Mouse (Mus musculus) forebrain, embryonic 16.5 days (tissue): ENCODE results near the gene Lin7c. TPM values are rescaled to one million over a fixed set of nuclear protein-coding genes. Genes with fewer than 3 reads are reported as not detected.

Experiments used
- ATAC-seq: fragments of 200-750 bp; cut with Nextera tagmentation; 2 replicates; pipeline ENCODE4 v1.8.0; 2017; ENCODE audit warnings: mild to moderate bottlenecking, moderate library complexity
- H3K27ac ChIP-seq: fragments of 300-500 bp; sonication (generic); 2 replicates; pipeline ENCODE4 v1.5.1; 2014; ENCODE audit warnings: low read length, control low read depth
- H3K27me3 ChIP-seq: fragments of 300-500 bp; sonication (generic); replicated peaks from 2 replicates; pipeline ENCODE4 v1.6.1; 2014; ENCODE audit warnings: low read length; ENCODE audit not compliant: control insufficient read depth, insufficient read depth
- H3K36me3 ChIP-seq: fragments of 300-500 bp; sonication (generic); 2 replicates; pipeline ENCODE4 v1.6.1; 2014; ENCODE audit not compliant: control insufficient read depth, insufficient read depth
- H3K4me1 ChIP-seq: fragments of 300-500 bp; sonication (generic); replicated peaks from 2 replicates; pipeline ENCODE4 v1.6.1; 2014; ENCODE audit warnings: low read length; ENCODE audit not compliant: control insufficient read depth, insufficient read depth
- H3K4me2 ChIP-seq: fragments of 300-500 bp; sonication (generic); 2 replicates; pipeline ENCODE4 v1.6.1; 2014; ENCODE audit warnings: mild to moderate bottlenecking, low read length, control low read depth
- H3K4me3 ChIP-seq: fragments of 300-500 bp; sonication (generic); replicated peaks from 2 replicates; pipeline ENCODE4 v1.5.1; 2014; ENCODE audit warnings: mild to moderate bottlenecking, low read length, control low read depth
- H3K9ac ChIP-seq: fragments of 300-500 bp; sonication (generic); replicated peaks from 2 replicates; pipeline ENCODE4 v1.6.1; 2014; ENCODE audit warnings: low read depth, low read length, control low read depth
- H3K9me3 ChIP-seq: fragments of 300-500 bp; sonication (generic); 2 replicates; pipeline ENCODE4 v1.6.1; 2016; ENCODE audit warnings: low read length; ENCODE audit not compliant: control insufficient read depth
- WGBS: fragments of 180-500 bp; shearing (Covaris S2); extraction: QIAGEN DNeasy Blood & Tissue Kit; methylation state at CpG from one replicate; pipeline ENCODE4 v1.1.7; 2014; 5-methylcytosine and 5-hydroxymethylcytosine counted together
- polyA plus RNA-seq: library from polyadenylated mRNA; unstranded; fragments of >200 nt; fragmentation: Nextera tagmentation; extraction: Ambion mirVana; gene quantifications from 2 replicates; pipeline ENCODE4 v1.2.1, GENCODE M21; 2015

The Lin7c gene
- polyA plus RNA-seq, 1 experiment from 2014 or later = 207 TPM

DNA sequence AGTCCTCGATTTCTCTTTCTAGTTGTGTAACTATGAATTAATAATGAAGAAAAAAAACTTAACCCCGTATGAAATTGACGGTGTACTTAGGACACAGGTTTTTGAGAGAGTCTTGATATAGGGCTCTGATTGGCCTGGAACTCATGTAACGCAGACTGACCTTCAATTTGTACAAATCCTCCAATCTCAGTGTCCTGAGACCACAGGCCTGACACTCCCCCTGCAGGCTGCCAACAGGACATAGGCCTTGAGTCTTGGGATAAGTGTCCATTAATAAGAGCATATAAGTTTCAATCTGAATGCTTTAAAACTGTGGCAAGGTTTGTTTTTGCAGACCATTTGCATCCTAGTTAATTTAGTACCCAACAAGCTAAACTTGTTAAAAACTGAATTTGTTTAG is 40.1 kb downstream of the Lin7c start:
- H3K9me3 ChIP-seq = no peaks in the 10 kb centered on the region
- peaks cover 29% of the 10 kb centered on the region for H3K27me3 ChIP-seq
- H3K4me3 ChIP-seq = no peak overlapping the region
- WGBS = 94% methylated on average over 4 of the region's 4 CpGs
- no peak overlapping the region for H3K4me2 ChIP-seq
- no peaks in the 10 kb centered on the region for H3K36me3 ChIP-seq
- H3K27ac ChIP-seq = no peak overlapping the region
- no peak overlapping the region for H3K9ac ChIP-seq
- H3K4me1 ChIP-seq = no peaks in the 10 kb centered on the region
- no peak for ATAC-seq

GRCm38 (mm10) chr2:109931978-109932780 is 41.5 kb downstream of the Lin7c start:
- no peaks in the 10 kb centered on the region for H3K9me3 ChIP-seq
- 62% methylated on average over 13 of the region's 13 CpGs for WGBS
- no peak for ATAC-seq
- H3K4me3 ChIP-seq = no peak overlapping the region
- H3K4me1 ChIP-seq = no peaks in the 10 kb centered on the region
- H3K4me2 ChIP-seq = no peak overlapping the region
- H3K9ac ChIP-seq = no peak overlapping the region
- H3K36me3 ChIP-seq = no peaks in the 10 kb centered on the region
- peaks cover 26% of the 10 kb centered on the region for H3K27me3 ChIP-seq
- no peak overlapping the region for H3K27ac ChIP-seq

DNA sequence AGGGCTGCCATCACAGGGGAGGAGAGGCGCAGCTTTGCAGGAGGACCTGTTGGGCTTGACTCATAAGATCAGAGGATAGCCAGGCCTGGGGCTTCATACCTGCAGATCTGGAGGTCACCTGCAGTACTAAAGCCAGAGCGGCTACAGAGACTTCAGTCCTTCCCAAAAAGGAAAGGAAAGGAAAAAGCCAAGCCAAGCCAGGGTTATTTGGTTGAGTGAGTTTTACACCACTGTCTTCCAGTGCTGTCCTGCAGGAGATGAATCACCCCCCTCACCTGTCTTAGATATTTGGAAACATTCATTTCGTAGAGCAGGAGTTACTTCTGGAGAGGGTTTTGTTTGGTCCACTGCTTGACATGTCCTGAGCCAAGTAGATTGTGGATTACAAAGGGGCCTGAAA is 42.5 kb downstream of the Lin7c start:
- Histone ChIP-seq H3K27me3 (peaks cover 26% of the 10 kb centered on the region), H3K4me2 (no peak overlapping the region), H3K9ac (no peak overlapping the region), H3K27ac (no peak overlapping the region), H3K4me3 (no peak overlapping the region), H3K9me3 (no peaks in the 10 kb centered on the region), H3K36me3 (no peaks in the 10 kb centered on the region), H3K4me1 (no peaks in the 10 kb centered on the region)
- WGBS = 81% methylated on average over 3 of the region's 3 CpGs
- no peak for ATAC-seq

DNA sequence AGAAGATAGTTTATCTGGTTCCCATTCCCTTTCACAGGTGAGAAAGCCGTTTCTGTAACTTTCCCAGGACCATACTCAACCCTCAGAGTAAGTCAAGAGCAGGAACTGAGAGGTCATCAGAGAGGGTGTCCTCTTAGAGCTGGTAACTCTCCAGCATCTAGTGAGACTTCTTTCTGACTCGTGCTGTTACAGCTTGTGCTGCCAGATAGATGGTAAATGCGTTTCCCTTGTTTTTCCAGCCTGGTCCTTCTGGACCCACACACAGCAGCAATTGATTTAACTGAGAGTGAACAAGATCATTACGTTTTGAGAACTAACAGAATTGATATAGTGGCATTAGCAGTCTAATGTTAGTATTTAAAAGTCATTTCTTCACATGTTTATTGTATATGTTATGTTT is 43.4 kb downstream of the Lin7c start:
- no peak overlapping the region for H3K27ac ChIP-seq
- 78% methylated on average over 4 of the region's 4 CpGs for WGBS
- no peak overlapping the region for H3K4me3 ChIP-seq
- no peak for ATAC-seq
- H3K36me3 ChIP-seq = no peaks in the 10 kb centered on the region
- H3K4me1 ChIP-seq = no peaks in the 10 kb centered on the region
- no peak overlapping the region for H3K4me2 ChIP-seq
- H3K9me3 ChIP-seq = no peaks in the 10 kb centered on the region
- H3K9ac ChIP-seq = no peak overlapping the region
- H3K27me3 ChIP-seq = peaks cover 23% of the 10 kb centered on the region

- Histone ChIP-seq H3K4me3 (no peak overlapping the region), H3K9ac (no peak overlapping the region), H3K4me2 (no peak overlapping the region), H3K9me3 (no peaks in the 10 kb centered on the region), H3K27ac (no peak overlapping the region), H3K36me3 (no peaks in the 10 kb centered on the region), H3K4me1 (no peaks in the 10 kb centered on the region), H3K27me3 (peaks cover 27% of the 10 kb centered on the region)
- 93% methylated on average over 3 of the region's 3 CpGs for WGBS
- no peak for ATAC-seq
Observed at GRCm38 (mm10) chr2:109935194-109935593, 44.5 kb downstream of the Lin7c start.

- 37% methylated on average over 11 of the region's 11 CpGs for WGBS
- no peaks in the 10 kb centered on the region for H3K4me1 ChIP-seq
- no peaks in the 10 kb centered on the region for H3K9me3 ChIP-seq
- H3K9ac ChIP-seq = no peak overlapping the region
- ATAC-seq = no peak
- no peak overlapping the region for H3K27ac ChIP-seq
- H3K4me2 ChIP-seq = no peak overlapping the region
- H3K27me3 ChIP-seq = peaks cover 26% of the 10 kb centered on the region
- no peak overlapping the region for H3K4me3 ChIP-seq
- H3K36me3 ChIP-seq = no peaks in the 10 kb centered on the region
Observed at GRCm38 (mm10) chr2:109935754-109936409, 45.2 kb downstream of the Lin7c start.

DNA sequence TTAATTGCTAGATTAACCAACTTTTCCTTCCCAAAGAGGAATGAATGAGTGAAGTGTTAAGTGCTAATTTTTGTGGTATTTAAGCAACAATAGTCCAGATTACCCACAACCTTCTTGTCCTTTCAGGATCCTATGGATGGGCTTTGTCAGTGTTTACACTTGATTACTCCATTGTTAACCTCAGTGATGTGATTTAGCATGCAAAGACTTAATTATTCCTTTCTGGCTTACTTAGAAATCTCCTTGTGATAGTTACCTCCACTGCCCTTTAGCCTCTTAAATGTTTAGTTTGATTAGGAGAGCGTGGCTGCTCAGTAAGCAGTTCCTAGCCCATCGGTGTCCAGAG is 45.7 kb downstream of the Lin7c start:
- no peak overlapping the region for H3K4me2 ChIP-seq
- H3K27me3 ChIP-seq = peaks cover 26% of the 10 kb centered on the region
- H3K27ac ChIP-seq = no peak overlapping the region
- 24% methylated on average over 2 of the region's 2 CpGs for WGBS
- H3K9ac ChIP-seq = no peak overlapping the region
- H3K4me1 ChIP-seq = no peaks in the 10 kb centered on the region
- H3K9me3 ChIP-seq = no peaks in the 10 kb centered on the region
- H3K4me3 ChIP-seq = no peak overlapping the region
- ATAC-seq = no peak
- no peaks in the 10 kb centered on the region for H3K36me3 ChIP-seq

DNA sequence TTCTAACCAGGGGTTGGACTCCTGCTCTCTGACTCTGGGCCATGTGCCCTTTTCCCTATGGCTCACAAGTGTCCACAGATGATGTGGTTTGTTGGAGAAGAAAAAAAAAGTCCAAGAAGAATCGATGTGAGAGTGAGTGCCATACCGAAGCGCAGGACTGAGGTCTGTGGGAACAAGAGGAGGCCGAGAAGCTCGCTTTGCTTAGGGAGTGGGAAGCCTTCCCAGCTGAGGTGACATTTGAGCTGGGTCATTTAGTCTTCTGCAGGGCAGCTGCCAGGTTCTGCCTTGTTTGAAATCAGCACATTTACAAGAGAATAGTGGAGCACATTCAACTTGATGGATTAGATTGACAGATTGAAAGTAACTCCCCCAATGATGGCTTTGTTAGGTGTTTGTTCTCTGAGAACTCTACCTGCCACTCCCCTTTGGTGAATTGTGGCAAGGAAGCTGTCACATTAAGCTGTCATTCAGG is 51.4 kb downstream of the Lin7c start:
- Histone ChIP-seq H3K27ac (no peak overlapping the region), H3K4me2 (no peak overlapping the region)

DNA sequence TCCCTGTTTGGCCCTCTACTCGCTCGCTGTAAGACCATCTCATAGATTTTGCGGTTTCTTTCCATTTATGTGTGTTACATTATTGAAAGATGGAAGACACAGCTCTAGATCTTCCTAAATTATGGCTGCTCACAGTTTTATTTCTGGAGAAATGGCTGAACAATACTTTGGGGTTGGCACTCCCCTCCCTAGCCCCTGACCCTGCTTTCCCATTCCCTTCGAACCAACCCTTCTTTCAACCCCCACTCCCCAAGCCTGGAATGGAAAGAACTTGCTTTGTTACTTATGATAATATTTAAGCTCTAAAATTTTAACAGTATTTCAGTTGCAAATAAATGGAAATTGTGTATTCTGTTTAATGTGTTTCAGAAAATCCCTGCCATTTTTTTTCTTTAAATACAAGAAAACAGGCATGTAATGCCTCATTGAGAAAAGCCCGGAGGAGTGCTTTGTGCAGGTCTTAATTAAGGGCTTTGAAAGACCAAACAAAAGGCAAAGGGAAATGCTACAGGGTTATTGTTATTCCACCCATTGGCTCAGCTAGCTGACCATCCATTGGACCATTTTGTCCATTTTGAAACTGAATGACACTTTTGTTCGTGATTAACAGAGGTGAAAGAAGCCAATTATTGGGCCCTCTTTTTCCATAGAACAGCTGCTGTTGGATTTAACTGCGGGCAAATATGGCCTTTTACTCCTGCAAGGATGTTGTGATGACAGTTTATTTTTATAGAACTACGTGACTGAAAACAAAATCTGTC is 52.3 kb downstream of the Lin7c start:
- H3K4me2 ChIP-seq = no peak overlapping the region
- peak; percentile 87 for ATAC-seq
- WGBS = 10% methylated on average over 8 of the region's 8 CpGs

More for the DNA sequence above, 51.4 kb downstream of the Lin7c start:
- H3K4me3 ChIP-seq = no peak overlapping the region
- WGBS = 6% methylated on average over 5 of the region's 5 CpGs
- H3K9me3 ChIP-seq = no peaks in the 10 kb centered on the region
- H3K27me3 ChIP-seq = peaks cover 38% of the 10 kb centered on the region
- no peaks in the 10 kb centered on the region for H3K36me3 ChIP-seq
- H3K4me1 ChIP-seq = peaks cover 13% of the 10 kb centered on the region
- peak; percentile 52 for ATAC-seq
- H3K9ac ChIP-seq = no peak overlapping the region

More for the DNA sequence above, 52.3 kb downstream of the Lin7c start:
- Histone ChIP-seq H3K4me1 (peaks cover 13% of the 10 kb centered on the region), H3K4me3 (no peak overlapping the region), H3K9me3 (no peaks in the 10 kb centered on the region), H3K27ac (no peak overlapping the region), H3K27me3 (peaks cover 44% of the 10 kb centered on the region), H3K36me3 (no peaks in the 10 kb centered on the region), H3K9ac (no peak overlapping the region)
